Mouse (Mus musculus): Measurements from ENCODE around the gene Msh6. TPM values are rescaled to one million over a fixed set of nuclear protein-coding genes. Genes with fewer than 3 reads are reported as not detected.
A peak's percentile ranks its signal among the peaks of the same experiment; 100 is the strongest.
"Not testable (repeated sequence)": the region's sequence is repeated elsewhere in the genome, so short reads cannot be mapped to it uniquely, and the experiment has no call there.

Gene Msh6
- polyA plus RNA-seq, 1 experiment from 2014 or later = 9.2 TPM

DNA sequence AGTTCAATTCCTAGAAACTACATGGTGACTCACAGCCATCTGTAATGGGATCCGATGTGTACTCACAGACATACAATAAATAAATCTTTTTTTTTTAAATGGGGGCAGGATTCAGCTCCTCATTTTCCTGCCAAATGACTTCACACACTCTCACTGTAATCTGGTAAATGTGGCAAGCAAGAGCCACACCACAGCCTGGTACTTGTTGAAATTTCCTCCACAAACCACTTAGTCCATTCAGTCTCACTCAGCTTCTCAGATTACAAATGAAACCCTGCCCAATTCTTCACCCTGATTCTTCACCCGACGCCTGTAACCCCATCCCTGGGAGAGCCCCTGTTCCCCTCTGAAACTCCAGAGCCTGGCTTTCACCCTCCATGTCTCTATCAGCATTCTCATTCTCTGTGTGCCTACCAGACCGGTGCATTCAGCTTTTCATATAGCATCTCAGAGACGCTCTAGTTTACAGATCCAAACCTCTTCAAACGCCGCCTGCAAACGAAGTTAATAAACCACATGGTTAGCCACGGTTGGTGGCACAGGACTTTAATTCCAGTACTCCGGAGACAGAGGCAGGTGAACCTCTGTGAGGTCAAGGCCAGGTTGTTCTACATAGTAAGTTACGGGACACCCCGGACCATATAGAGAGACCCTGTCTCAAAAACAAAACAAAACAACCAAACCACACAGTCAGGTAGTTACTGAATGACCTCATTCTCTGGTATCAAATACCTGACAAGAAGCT lies 17.6 kb upstream of the Msh6 start:
- Histone ChIP-seq H3K27me3 (replicated peaks; ENCODE audit: control insufficient read depth, insufficient read depth, low read length) (no peaks in the 10 kb centered on the region), H3K9ac (ENCODE audit: low read depth, low read length) (no peak overlapping the region), H3K4me1 (replicated peaks; ENCODE audit: control insufficient read depth, insufficient read depth, low read length) (no peaks in the 10 kb centered on the region), H3K27ac (ENCODE audit: low read depth, low read length) (no peak overlapping the region), H3K4me2 (replicated peaks; ENCODE audit: low read depth) (no peak overlapping the region), H3K9me3 (ENCODE audit: control insufficient read depth) (no peaks in the 10 kb centered on the region), H3K4me3 (ENCODE audit: low read depth, low read length) (no peak overlapping the region), H3K36me3 (ENCODE audit: control insufficient read depth, insufficient read depth) (no peaks in the 10 kb centered on the region)
- no peak for TF ChIP-seq CTCF (IDR thresholded peaks at IDR 0.05; ENCODE audit: low read depth)
- no peak for ATAC-seq
- WGBS = 72% methylated on average over 12 of the region's 12 CpGs

DNA sequence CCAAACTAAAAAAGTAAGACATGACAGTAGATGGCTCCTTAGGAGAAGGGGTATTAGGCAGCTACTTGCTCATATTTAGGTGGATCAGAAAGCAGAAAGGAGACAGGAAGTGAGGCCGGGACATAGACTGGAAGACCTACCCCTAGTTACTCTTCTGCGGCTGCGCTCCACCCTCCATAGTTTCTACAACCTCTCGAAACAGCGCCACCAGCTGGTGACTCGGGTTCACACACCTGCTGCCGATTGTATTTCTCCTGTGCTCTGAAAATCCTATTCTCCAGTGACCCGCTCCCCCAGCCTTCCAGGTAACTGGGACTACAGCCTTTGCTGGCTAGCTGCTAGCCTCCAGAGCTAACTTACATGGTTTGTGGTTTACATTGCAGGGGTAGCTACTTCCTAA lies 16.6 kb upstream of the Msh6 start:
- no peak for ATAC-seq
- no peak overlapping the region for H3K27ac ChIP-seq (ENCODE audit: low read depth, low read length)
- H3K4me1 ChIP-seq (replicated peaks; ENCODE audit: control insufficient read depth, insufficient read depth, low read length) = no peaks in the 10 kb centered on the region
- H3K9ac ChIP-seq (ENCODE audit: low read depth, low read length) = no peak overlapping the region
- no peak overlapping the region for H3K4me2 ChIP-seq (replicated peaks; ENCODE audit: low read depth)
- no peak overlapping the region for H3K4me3 ChIP-seq (ENCODE audit: low read depth, low read length)
- no peaks in the 10 kb centered on the region for H3K9me3 ChIP-seq (ENCODE audit: control insufficient read depth)
- TF ChIP-seq CTCF (IDR thresholded peaks at IDR 0.05; ENCODE audit: low read depth) = peak; percentile 40; the same call in 1 of the 2 replicates
- no peaks in the 10 kb centered on the region for H3K36me3 ChIP-seq (ENCODE audit: control insufficient read depth, insufficient read depth)
- WGBS = 67% methylated on average over 8 of the region's 8 CpGs
- H3K27me3 ChIP-seq (replicated peaks; ENCODE audit: control insufficient read depth, insufficient read depth, low read length) = no peaks in the 10 kb centered on the region

DNA sequence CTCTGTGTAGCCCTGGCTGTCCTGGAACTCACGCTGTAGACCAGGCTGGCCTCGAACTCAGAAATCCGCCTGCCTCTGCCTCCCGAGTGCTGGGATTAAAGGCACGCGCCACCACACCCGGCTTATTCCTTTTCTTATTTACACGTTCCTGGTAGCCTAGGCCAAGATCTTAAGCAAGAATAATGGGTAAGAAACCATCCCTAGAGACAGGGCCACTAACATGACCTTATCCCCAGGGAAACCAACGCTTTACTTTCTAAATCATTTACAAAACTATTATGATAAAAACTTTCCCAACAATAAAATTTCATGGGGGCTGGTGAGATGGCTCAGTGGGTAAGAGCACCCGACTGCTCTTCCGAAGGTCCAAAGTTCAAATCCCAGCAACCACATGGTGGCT lies 15.5 kb upstream of the Msh6 start:
- H3K4me2 ChIP-seq (replicated peaks; ENCODE audit: low read depth); H3K9me3 ChIP-seq (ENCODE audit: control insufficient read depth); H3K4me3 ChIP-seq (ENCODE audit: low read depth, low read length); H3K4me1 ChIP-seq (replicated peaks; ENCODE audit: control insufficient read depth, insufficient read depth, low read length); ATAC-seq; H3K9ac ChIP-seq (ENCODE audit: low read depth, low read length); H3K36me3 ChIP-seq (ENCODE audit: control insufficient read depth, insufficient read depth); H3K27me3 ChIP-seq (replicated peaks; ENCODE audit: control insufficient read depth, insufficient read depth, low read length); H3K27ac ChIP-seq (ENCODE audit: low read depth, low read length): not testable (repeated sequence)
- 94% methylated on average over 11 of the region's 11 CpGs for WGBS

DNA sequence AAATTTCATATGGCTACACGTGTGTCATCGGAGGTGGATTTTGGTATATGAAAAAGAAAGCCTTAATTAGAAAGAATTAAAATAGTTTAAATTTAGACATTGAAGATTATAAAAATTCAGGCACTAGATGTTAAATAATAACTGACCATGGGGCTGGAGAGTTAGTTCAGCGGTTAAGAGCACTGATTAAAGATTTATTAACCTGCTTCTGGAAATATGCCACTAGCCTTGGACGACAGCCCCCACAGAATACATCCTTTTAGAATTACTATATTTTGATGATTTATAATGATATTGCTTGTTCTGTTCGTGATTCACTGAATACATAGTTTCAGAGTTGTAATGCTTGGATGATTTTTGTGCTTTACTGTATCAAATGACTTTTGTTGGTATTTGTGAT lies 14.9 kb upstream of the Msh6 start:
- H3K4me3 ChIP-seq (ENCODE audit: low read depth, low read length); H3K27ac ChIP-seq (ENCODE audit: low read depth, low read length); H3K36me3 ChIP-seq (ENCODE audit: control insufficient read depth, insufficient read depth); ATAC-seq; H3K9ac ChIP-seq (ENCODE audit: low read depth, low read length); H3K4me1 ChIP-seq (replicated peaks; ENCODE audit: control insufficient read depth, insufficient read depth, low read length); H3K4me2 ChIP-seq (replicated peaks; ENCODE audit: low read depth); H3K9me3 ChIP-seq (ENCODE audit: control insufficient read depth); H3K27me3 ChIP-seq (replicated peaks; ENCODE audit: control insufficient read depth, insufficient read depth, low read length): not testable (repeated sequence)
- 84% methylated on average over 5 of the region's 5 CpGs for WGBS

DNA sequence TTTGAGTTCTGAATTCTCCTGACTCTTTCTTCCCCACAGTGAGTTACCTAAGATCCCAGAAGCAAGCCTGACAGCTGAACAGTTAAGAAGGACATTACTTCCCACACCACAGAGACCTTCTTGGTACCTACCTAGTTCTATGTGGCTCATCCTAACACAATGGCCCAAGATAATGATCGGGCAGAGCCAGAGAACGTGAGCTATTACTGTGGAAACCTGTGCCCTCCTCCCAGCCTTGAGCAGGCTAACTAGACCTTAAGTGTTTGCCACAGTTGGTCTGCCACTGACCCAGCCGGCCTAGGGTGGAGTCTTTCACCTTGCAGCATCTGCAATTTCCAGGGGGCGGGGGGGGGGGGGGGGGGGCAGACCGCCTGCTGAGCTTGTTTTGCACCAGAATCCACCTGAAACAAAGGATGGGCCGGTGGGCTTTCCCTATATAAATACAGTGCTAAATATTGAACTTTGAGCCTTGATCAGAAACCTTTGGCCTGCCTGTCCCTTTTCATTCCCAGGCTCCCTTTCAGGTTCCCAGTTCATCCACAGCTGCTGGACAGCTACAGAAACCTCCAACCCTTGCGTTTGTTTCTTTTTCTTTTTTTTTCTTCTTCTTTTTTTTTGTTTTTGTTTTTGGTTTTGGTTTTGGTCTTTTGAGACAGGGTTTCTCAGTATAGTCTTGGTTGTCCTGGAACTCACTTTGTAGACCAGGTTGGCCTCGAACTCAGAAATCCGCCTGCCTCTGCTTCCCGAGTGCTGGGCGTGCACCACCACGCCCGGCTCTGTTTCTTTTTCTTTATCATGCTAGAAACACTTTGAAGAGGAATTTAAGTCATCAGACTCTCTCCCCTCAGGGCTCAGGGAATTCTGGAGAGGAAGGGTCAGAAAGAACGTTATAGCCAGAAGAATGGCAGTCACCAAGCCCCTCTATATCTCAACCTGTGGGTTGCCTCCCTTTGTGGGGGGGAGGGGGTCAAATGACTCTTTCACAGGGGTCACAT lies 11.5 kb upstream of the Msh6 start:
- Histone ChIP-seq H3K27ac (ENCODE audit: low read depth, low read length) (no peak overlapping the region), H3K27me3 (replicated peaks; ENCODE audit: control insufficient read depth, insufficient read depth, low read length) (no peaks in the 10 kb centered on the region), H3K4me3 (ENCODE audit: low read depth, low read length) (no peak overlapping the region), H3K4me1 (replicated peaks; ENCODE audit: control insufficient read depth, insufficient read depth, low read length) (no peaks in the 10 kb centered on the region), H3K4me2 (replicated peaks; ENCODE audit: low read depth) (no peak overlapping the region), H3K36me3 (ENCODE audit: control insufficient read depth, insufficient read depth) (no peaks in the 10 kb centered on the region), H3K9me3 (ENCODE audit: control insufficient read depth) (no peaks in the 10 kb centered on the region), H3K9ac (ENCODE audit: low read depth, low read length) (no peak overlapping the region)
- no peak for TF ChIP-seq CTCF (IDR thresholded peaks at IDR 0.05; ENCODE audit: low read depth)
- 89% methylated on average over 13 of the region's 14 CpGs for WGBS
- ATAC-seq = no peak

DNA sequence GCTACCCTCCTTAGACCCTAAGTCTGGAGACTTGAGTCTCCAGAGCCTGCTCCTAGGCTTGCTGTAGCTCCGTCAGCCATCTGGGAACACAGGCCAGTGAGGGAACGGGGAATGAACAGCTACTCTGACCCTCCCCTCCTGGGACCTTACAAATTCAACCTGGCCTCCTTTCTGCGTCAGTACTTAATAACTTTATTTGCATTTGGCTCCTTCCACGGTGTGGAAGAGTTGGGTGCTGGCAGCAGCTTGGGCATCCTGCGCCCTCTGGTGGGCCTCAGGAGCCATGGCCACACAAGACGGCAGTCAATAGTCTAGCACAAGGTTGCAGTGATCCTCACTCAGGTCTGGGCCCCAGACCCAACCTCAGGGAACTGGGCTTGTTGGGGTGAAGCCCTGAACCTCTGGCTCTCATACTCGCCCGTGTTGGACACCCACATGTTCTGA lies 6.4 kb upstream of the Msh6 start:
- TF ChIP-seq CTCF (IDR thresholded peaks at IDR 0.05; ENCODE audit: low read depth) = peak; percentile 49
- H3K4me1 ChIP-seq (replicated peaks; ENCODE audit: control insufficient read depth, insufficient read depth, low read length) = not testable (repeated sequence)

DNA sequence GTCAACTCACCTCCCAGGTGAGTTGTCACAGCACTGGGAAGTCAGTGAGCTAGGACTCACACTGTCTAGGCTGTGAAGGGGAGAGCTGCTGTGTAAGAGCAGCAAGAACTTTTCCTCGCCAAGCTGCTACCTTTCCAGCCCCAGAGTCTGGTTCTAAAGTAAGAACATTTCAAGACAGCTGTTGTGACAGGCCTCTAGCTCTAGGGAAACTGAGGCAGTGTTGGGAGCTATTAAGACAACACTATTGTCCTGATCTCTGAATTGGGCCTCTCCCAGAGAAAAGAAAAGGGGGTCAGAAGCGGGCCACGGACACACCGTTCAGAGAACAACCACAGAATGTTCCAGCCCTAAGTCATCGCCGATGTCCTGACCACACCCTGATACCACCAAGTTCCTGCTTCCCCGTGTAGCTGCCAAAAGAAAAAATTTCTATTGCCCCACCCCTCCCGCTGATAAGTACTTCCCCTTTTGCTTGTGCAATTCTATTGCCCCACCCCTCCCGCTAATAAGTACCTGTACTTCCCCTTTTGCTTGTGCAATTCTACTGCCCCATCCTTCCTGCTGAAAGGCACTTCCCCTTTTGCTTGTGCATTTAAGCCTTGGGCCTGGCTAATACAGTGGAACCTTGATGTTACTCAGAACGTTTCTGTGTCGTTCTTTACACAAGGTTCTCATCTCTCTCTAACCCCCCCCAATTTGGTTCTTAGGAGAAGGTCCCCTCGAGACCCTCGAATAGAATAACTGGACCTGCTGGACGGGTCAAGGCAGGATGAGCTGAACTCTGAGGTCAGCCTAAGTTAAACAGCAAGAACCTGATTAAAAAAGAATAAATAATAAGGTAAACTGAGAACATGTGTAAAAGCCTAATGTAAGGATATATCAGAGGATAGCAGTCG lies 2.9 kb upstream of the Msh6 start:
- WGBS = 81% methylated on average over 15 of the region's 15 CpGs
- H3K4me3 ChIP-seq (ENCODE audit: low read depth, low read length); H3K9me3 ChIP-seq (ENCODE audit: control insufficient read depth); H3K27ac ChIP-seq (ENCODE audit: low read depth, low read length); H3K4me1 ChIP-seq (replicated peaks; ENCODE audit: control insufficient read depth, insufficient read depth, low read length); ATAC-seq; H3K4me2 ChIP-seq (replicated peaks; ENCODE audit: low read depth); H3K36me3 ChIP-seq (ENCODE audit: control insufficient read depth, insufficient read depth); H3K27me3 ChIP-seq (replicated peaks; ENCODE audit: control insufficient read depth, insufficient read depth, low read length); H3K9ac ChIP-seq (ENCODE audit: low read depth, low read length): not testable (repeated sequence)

More for the DNA sequence above, 6.4 kb upstream of the Msh6 start:
- peak; percentile 67 for ATAC-seq
- not testable (repeated sequence) for H3K4me3 ChIP-seq (ENCODE audit: low read depth, low read length); H3K36me3 ChIP-seq (ENCODE audit: control insufficient read depth, insufficient read depth); H3K27me3 ChIP-seq (replicated peaks; ENCODE audit: control insufficient read depth, insufficient read depth, low read length); H3K9ac ChIP-seq (ENCODE audit: low read depth, low read length); H3K4me2 ChIP-seq (replicated peaks; ENCODE audit: low read depth); H3K9me3 ChIP-seq (ENCODE audit: control insufficient read depth); H3K27ac ChIP-seq (ENCODE audit: low read depth, low read length)
- 46% methylated on average over 6 of the region's 8 CpGs for WGBS

All from intestine, postnatal 0 days (tissue).